Mouse (Mus musculus): Measurements from ENCODE around the gene Abhd17a.
"Not testable (repeated sequence)": the region's sequence is repeated elsewhere in the genome, so short reads cannot be mapped to it uniquely, and the experiment has no call there.

Gene Abhd17a

GRCm38 (mm10) chr10:80608435-80608834, 18.3 kb upstream of the Abhd17a start:
- no peak for DNase-seq (ENCODE audit: low spot score in 2 of 2)

GRCm38 (mm10) chr10:80606737-80607350, 16.7 kb upstream of the Abhd17a start:
- DNase-seq (ENCODE audit: low spot score in 2 of 2), result no peak

DNA sequence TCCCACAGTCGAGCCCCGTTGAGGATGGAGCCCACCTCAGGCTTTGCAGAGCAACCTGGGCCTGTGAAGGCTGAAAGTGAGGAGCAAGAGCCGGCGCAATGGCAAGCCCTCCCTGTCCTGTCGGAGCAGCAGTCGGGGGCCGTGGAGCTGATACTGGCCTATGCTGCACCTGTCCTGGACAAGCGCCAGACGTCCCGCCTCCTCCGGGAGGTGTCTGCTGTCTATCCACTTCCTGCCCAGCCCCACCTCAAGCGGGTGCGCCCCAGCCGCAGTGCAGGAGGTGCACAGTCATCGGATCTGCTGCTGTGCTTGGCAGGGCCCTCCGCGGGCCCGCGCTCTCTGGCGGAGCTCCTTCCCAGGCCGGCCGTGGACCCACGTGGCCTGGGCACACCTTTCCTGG, 16.2 kb upstream of the Abhd17a start:
- no peak for DNase-seq (ENCODE audit: low spot score in 2 of 2)

- not testable (repeated sequence) for DNase-seq (ENCODE audit: low spot score in 2 of 2)
These were observed 15.6 kb upstream of the Abhd17a start, which contains the start of gene Gm49322 for GRCm38 (mm10) chr10:80605721-80606120. Gene Gm49322, plus strand, starts transcription at chr10:80606021.

DNA sequence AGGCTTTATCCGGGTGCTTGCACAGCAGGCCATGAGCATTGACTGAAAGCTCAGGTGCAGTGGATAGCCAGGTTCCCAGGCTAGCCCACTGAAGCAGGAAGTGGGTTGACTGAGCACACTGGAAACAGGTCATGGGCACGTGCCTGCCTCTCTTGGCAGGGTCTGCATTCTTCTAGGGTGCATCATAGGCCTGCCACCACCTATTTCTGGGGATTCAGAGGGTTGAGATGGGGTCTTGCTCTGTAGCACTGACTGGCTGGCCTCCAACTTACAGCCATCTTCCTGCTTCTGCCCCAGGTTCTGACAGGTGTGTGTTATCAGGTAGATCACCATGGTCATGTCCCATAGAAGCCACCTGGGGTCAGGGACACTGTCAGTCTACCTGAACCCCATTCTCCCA, 14.8 kb upstream of the Abhd17a start:
- DNase-seq (ENCODE audit: low spot score in 2 of 2), result no peak

GRCm38 (mm10) chr10:80604001-80604509, 13.9 kb upstream of the Abhd17a start:
- DNase-seq (ENCODE audit: low spot score in 2 of 2), result peak in 1 of 2 experiments; percentile 61

DNA sequence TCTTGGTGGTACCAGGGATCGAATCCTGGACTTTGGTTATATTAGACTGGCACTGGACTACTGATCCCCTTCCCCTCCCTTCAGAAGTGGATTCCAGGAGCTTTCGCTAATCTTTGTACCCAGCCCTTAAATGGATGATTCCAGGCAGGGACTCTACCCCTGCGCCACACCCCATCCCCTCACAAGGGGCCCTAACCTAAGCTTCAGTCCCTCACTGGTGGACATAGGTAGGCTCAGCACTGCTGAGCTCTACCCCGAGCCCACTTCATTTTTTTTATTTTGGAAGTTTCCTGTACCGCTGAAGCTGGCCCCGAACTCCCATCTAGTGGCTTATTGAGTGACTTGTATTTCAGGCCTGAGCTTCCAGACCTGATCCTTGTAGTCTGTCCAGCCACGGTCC, 13.2 kb upstream of the Abhd17a start:
- no peak for DNase-seq (ENCODE audit: low spot score in 2 of 2)

DNA sequence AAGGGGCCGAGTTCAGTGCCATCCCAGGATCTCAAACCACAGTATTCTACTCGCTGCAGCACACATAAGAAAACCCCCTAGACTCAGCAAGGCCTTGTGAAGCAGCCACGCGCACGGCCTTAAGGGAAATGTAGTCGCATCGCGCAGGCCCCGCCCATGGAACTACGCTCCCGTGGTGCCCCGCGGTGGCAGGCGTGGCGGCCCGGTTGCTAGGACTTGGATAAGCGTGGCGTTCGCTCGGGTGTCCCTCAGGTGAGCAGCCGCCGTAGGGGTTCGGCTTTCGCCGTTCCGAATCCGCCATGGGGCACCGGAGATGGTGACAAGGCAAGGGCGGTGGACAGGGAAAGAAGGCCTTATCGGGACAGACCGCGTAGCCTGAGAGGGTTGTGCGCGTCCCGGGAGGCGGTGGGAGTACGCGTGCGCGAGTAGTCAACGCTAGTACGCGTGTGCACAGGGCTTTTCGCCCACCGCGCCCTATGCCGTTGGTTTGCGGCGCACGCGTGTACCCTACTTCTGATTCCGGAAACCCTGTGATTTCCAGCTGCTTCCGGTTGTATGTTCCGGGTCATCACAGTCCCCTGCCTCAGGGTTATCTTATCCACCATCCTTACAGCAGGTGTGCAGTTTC, 12.7 kb upstream of the Abhd17a start, which contains the start of the genes Scamp4 and Adat3:
Scamp4 (plus strand) TSS at position 175 of the 628 bp plus-strand sequence.
Adat3 (plus strand) TSS at position 183 of the 628 bp plus-strand sequence.
- DNase-seq (ENCODE audit: low spot score in 2 of 2), result peak; percentile 92 to 95

- no peak for DNase-seq (ENCODE audit: low spot score in 2 of 2)
These were observed 6.2 kb upstream of the Abhd17a start for GRCm38 (mm10) chr10:80596318-80596717.

GRCm38 (mm10) chr10:80589127-80589878, 838 bp downstream of the Abhd17a start:
- peak in 1 of 2 experiments; percentile 74 for DNase-seq (ENCODE audit: low spot score in 2 of 2)

GRCm38 (mm10) chr10:80587305-80587657, 2.9 kb downstream of the Abhd17a start:
- DNase-seq (ENCODE audit: low spot score in 2 of 2), result no peak

DNA sequence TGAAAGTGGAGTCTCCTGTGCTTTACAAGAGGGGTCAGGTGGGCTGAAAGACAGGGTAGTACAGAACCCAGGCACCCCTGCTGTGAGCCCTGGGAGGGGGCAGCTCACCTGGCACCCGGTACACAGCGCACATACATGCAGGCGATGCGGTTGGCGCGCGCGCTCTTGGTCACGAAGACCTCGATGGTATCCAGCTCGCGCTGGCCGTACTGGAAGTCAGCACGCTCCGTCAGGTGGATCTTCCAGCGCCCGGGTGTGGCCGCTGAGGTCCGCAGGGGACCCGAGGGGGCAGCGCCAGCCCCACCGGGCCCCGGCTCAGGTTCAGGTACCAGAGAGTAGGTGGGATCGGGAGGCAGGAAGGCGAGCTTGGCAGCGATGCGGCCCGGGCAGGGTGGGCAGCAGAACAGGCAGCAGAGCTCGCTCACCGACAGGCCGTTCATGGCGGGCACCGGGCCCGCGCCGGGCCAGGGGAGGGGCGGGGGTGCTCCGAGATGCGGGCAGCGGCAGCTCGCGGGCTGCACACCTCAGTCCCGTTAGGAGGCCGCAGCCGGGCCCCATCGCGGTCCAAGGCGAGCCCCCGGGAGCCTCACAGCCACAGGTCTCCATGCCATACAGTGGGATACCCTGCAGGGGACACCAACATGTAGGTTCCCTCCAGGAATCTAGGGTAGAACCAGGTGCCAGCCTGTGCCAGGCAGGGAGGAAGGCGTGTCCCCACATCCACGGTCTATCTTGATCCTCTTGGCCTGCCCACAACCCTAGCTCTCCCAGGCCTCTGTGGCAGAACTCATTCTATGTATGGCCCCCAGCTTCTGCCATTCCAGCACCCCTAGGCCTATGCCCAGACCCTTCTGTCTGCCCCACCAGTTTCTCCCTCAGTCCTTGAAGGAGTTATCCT, 3.5 kb downstream of the Abhd17a start:
- no peak for DNase-seq (ENCODE audit: low spot score in 2 of 2)

- no peak for DNase-seq (ENCODE audit: low spot score in 2 of 2)
These were observed 4.6 kb downstream of the Abhd17a start for GRCm38 (mm10) chr10:80585581-80585980.

DNA sequence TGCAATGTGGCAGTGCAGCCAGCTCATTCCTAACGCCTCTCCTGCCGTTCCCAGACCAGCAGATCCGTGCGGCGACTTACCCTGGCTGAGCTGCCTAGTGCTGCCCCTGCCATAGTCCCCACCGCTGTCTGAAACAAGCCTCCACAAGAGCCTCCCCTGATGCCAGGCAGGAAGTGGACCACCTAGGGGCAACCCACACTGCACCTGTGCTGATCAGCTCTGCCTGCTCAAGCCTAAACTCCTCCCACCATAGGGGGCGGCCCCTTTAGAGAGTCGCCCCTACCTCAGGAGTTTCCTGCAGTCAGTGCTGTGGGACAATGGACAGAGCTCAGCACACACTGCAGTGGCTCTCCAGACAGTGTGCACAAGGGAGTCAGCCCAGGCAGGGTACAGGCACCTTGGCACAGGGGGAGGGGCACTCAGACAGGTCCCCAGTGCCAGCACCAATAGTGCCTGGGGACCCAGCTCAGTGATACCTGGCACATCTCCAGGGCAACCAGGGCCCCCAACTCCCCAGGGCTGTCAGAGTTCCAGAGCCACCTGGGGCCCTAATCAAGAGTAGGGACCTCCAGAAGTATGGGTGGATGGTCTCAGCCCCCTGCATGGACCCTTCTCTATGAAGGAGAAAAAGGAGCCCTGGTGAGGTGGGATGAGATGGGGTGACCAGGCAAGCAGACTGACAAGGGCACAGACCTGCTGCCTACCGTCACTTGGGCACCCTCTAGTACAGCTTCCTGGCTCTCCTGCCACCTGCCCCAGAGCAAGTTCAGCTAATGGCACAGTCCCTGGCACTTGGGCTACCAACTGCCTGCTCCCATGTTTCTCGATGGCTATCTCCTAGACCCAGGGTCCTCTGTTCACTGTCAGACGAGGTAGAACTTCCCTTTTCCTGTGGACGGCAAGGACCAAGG, 5.2 kb downstream of the Abhd17a start:
- DNase-seq (ENCODE audit: low spot score in 2 of 2), result no peak

DNA sequence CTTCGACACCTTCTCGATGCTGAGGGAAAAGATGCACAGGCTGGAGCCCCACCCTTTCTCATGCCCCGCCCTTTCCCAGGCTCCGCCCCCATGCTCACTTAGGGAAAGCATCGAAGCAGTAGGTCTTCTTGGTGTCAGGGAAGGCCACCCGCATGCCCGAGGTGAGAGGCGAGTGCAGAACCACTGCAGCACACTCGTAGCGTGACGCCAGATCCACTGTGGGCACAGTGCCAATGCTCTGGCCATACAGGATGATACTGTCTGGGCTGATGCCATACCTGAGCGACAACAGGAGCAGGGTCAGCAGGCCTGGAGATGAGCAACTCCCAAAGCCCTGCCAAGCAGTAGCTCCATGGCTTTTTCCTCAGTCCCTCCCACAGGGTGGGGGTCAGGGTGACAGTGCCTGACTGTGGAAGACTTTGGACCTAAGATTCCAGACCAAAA, 6.1 kb downstream of the Abhd17a start:
- DNase-seq (ENCODE audit: low spot score in 2 of 2), result no peak

- DNase-seq (ENCODE audit: low spot score in 2 of 2), result no peak
These were observed 7.1 kb downstream of the Abhd17a start for GRCm38 (mm10) chr10:80583047-80583446.

- peak; percentile 63 to 85 for DNase-seq (ENCODE audit: low spot score in 2 of 2)
These were observed 11.2 kb downstream of the Abhd17a start for GRCm38 (mm10) chr10:80578911-80579310.

DNA sequence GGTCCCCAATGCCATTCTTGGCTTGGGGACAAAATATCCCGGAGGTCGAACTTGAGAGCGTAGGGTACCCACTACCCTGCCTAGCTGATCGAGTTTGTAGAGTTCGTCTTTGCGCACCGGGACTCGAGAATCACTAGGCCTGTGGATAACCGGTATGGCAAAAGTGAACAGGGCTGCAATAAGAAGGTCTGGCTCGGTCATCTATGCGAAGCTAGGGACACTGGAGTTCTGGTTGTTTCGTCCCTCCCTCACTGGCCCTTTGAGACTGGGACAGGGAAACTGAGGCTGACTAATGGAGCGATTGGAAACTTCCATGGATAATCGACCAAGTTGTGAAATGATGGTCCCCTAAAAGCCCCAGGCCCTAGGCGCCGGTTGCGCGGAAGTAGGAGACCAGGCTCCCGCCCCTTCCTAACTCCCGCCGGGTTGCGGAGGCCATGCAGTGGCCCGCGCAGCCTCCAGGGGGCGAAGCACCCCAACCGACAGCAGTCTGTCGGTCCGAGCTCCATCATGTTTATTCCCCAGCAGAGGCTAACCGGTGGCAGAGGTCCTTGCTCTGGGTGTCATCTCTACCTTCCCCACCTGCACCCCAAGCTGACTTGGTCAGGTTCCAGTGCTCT, 11.9 kb downstream of the Abhd17a start:
- peak; percentile 82 to 87 for DNase-seq (ENCODE audit: low spot score in 2 of 2)

DNA sequence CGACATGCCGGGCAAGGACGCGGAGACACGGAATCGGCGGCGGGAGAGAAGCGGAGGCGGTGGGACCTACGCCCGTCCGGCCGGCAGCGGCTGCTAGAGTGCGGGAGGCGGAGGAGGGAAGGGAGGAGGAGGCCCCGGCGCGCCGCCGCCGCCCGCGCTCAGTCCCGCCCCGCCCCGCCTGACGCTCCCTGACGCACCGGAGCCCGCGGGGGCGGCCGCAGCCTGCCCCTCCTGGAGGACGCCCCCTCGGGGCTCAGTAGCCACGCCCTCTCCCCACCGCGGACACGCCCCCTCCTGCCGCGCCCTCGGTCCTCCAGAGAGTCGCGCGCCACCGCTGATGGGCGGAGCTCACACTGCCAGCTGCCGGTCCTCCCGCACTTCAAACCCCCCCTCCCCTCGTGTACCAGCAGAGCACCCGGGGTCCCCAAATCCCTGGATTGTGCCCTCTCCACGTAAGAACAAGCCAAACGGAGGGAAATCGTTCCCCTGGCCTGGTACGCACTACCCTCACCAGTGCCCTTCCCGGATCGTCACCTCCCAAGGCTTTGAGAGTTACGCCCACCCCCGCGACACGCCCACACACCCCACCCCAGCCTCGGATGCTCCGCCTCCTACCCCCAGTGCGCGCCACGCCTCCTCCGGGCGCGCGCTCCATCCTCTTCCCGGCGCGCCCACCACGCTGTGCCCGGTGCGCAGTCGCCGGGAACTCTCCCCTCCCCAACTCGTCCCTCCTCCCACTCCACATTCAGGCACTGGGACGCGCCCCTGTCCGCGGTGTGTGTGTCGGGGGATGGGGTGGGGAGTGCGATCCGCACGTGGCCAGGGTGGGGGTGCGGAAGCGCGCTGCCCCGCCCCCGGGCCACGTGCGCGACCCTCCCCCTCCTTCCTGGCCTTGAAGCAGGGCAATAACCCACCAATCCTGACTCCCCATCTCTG, 12.7 kb downstream of the Abhd17a start, which contains the start of gene Klf16:
Klf16 (minus strand) TSS at position 127 of the 936 bp plus-strand sequence.
- DNase-seq (ENCODE audit: low spot score in 2 of 2), result peak; percentile 99

All from natural killer cell, adult 2 months (primary cell).